Mouse (Mus musculus): ENCODE measurements around the gene Clgn. TPM values are rescaled to one million over a fixed set of nuclear protein-coding genes. Genes with fewer than 3 reads are reported as not detected.

Clgn gene
- polyA plus RNA-seq, 1 experiment = not detected

DNA sequence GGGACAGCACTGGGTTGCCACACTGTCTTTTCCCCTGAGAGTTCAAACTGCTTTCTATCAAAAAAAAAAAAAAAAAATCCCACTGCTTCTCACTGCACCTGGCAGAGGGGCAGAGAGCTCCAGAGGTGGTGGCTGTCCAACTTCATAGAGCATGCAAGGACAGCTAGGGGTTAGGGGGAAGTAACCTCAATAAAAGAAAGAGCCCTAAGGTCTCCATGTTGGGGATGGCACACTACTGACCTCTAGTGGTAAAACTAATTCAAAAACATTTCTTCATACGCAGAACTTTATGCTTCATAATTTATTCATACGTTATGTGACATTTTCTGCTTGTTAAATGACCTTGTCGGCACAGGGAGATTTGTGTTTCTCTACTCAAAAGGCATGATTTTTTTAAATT lies 61.4 kb downstream of the Clgn start:
- no peak for TF ChIP-seq GATA1 (IDR thresholded peaks at IDR 0.05; ENCODE audit: low read length)

DNA sequence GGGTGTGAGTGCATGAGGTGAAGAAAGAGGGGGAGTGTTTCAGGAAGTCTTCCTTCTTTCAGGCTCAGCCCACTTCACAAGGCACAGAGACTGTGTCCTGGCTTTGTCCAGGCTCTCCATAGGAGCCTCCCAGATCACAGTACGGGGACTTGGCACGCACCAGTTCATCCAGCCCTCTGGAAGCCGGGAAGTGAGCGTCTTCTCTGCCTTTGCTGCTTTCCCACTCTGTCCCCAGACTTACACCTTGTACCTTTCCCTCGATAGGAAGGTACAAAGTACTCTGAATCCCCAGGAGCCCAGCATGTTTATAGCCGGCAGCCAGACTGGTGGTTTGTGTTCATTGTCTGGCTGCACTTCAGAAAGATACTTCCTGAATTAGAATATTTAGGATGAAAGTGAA lies 67.5 kb downstream of the Clgn start:
- no peak for TF ChIP-seq GATA1 (IDR thresholded peaks at IDR 0.05; ENCODE audit: low read length)

DNA sequence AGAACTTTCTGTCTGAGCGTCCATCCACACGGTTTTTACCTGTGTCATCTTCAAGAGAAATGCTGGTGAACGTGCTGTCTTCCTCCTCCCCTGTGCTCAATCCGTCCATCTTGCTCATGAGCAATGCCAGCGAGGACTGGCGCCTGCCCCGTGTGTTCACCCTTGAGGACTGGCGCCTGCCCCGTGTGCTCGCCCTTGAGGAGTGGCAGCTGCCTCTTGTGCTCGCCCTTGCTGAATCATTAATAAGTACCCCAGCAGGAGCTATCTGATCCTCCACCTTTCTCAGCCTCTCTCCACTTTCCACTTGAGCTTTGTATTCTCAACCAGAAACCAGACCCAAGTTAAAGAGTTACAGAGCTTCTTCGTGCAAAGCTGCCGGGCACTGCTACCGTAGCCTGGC lies 68.6 kb downstream of the Clgn start, which contains the start of gene Scoc:
Gene Scoc (minus strand): TSS at position 170 of the 400 bp plus-strand sequence.
- TF ChIP-seq GATA1 (IDR thresholded peaks at IDR 0.05; ENCODE audit: low read length) = no peak

DNA sequence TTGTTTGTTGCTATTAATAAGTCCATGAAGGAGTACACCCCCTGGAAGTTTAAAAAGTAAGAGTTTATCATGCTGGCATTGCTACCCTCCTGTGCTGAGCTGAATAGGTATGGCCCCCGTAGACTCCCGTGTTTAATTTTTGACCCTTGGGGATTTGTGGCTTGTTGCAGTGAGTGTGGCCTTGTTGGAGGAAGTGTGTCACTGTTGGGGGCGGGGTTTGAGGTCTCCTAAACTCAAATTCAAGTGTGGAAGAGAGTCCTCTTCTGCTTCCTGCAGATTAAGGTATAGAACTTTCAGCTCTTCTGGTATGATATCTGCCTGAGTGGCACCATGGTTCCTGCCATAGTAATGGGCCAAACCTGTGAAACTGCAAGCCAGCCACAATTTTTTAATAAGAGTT lies 69.9 kb downstream of the Clgn start:
- TF ChIP-seq GATA1 (IDR thresholded peaks at IDR 0.05; ENCODE audit: low read length) = no peak

Other genes starting within 250 kb of the Clgn start
- gene Tbc1d9, start 224.5 kb upstream of the Clgn start, polyA plus RNA-seq (2012) = 0.01 TPM in 1 of 2 replicates, not detected in the other
- gene Gm10645, start 223.7 kb upstream of the Clgn start, polyA plus RNA-seq (2012) = not detected in 2 replicates
- not detected in 2 replicates for gene Ucp1, start 99.5 kb upstream of the Clgn start, polyA plus RNA-seq (2012)
- gene Elmod2, start 57.4 kb upstream of the Clgn start, polyA plus RNA-seq (2012) = 0.14 and 0.22 TPM in 2 replicates
- not detected in 2 replicates for gene Mgat4d, start 41.4 kb upstream of the Clgn start, polyA plus RNA-seq (2012)
- gene Scoc, start 68.5 kb downstream of the Clgn start, polyA plus RNA-seq (2012) = 1.4 and 1.8 TPM in 2 replicates
- not detected in 2 replicates for gene Olfr370, start 145.9 kb downstream of the Clgn start, polyA plus RNA-seq (2012)
- gene Ndufb7, start 176.8 kb downstream of the Clgn start, polyA plus RNA-seq (2012) = 277 and 338 TPM in 2 replicates
- gene Tecr, start 218.1 kb downstream of the Clgn start, polyA plus RNA-seq (2012) = 121 and 229 TPM in 2 replicates
- gene Dnajb1, start 218.3 kb downstream of the Clgn start, polyA plus RNA-seq (2012) = 48.1 and 64.0 TPM in 2 replicates

Measured in G1E-ER4 (cell line).